Mouse (Mus musculus) cerebellum, adult 8-10 months (tissue): ENCODE results near the gene Itpr3.

Experiments
- DNase-seq: peaks from one replicate; pipeline ENCODE4 v3.0.0; 2022

The Itpr3 gene

DNA sequence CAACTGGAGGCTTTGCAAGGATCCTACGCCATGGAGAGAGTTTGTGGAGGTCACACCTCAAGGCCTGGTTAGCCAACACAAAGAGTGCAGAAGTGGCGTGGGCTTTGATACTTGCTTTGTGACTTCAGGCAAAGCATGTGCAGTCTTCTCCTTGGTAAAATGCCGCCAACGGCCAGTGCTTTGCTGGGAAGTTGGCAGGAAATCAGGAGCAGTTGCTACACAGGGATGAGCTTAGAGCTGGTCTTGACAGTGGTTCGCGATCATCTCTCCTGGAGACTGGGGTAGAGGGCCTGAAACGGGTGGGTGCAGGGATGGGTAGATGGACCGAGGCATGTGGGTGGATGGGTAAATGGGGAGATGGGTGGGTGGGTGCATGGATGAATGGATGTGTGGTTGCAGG, 15.3 kb downstream of the Itpr3 start:
- DNase-seq: no peak

DNA sequence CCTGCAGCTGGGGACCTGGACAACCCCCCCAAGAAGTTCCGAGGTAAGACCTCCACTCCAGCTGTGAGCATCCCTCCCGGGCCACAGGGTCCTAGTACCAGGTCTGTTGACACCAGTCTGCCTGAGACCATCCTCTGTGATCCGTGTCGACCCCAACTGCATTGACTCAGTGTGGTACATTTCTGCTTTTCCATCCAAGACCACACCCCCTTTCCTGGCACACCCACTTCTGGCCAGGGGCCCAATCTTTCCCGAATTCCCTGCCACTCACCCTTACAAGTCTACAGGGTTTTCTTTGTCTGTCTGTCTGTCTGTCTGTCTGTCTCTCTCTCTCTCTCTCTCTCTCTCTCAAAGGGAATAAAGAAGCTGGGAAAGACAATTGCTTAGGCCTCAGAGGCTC, 16.0 kb downstream of the Itpr3 start:
- DNase-seq: no peak

DNA sequence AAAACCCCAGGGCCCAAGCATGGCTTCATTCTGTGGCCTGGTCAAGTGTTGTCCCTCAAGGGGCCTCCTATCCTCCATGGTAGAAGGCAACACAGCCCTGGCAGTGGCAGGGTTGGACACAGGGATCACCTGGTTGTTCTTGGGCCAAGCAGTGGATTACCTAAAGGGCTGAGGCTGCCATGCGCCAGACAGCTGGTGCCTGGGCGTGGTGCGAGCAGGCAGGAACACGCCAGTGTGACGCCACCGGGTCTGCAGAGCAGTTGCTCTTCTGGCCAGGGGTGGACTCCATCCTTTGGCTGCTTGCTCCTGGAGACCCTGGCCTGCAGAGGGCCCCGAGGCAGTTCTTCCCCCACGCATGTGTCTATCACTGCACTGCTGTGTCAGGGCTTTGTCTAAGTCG, 16.7 kb downstream of the Itpr3 start:
- no peak for DNase-seq

DNA sequence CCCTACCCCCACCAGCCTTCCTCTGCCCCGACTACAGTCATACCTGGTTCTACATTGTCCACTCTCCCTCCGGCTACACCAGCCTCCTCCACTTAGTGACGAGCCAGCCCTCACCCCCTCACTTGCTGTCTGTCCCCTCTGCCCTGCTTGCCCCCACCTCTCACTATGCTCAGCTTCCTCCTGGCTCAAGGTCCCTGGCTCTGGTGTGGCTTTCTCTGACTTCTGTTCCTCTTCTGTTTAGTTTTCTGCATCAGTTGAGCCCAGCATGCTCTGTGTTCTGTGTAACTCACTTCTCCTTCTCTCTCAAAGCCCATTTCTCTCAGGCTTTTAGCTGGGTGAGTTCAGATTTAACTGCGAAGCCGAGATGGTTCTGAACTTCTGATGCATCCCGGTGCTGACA, 17.1 kb downstream of the Itpr3 start:
- no peak for DNase-seq

DNA sequence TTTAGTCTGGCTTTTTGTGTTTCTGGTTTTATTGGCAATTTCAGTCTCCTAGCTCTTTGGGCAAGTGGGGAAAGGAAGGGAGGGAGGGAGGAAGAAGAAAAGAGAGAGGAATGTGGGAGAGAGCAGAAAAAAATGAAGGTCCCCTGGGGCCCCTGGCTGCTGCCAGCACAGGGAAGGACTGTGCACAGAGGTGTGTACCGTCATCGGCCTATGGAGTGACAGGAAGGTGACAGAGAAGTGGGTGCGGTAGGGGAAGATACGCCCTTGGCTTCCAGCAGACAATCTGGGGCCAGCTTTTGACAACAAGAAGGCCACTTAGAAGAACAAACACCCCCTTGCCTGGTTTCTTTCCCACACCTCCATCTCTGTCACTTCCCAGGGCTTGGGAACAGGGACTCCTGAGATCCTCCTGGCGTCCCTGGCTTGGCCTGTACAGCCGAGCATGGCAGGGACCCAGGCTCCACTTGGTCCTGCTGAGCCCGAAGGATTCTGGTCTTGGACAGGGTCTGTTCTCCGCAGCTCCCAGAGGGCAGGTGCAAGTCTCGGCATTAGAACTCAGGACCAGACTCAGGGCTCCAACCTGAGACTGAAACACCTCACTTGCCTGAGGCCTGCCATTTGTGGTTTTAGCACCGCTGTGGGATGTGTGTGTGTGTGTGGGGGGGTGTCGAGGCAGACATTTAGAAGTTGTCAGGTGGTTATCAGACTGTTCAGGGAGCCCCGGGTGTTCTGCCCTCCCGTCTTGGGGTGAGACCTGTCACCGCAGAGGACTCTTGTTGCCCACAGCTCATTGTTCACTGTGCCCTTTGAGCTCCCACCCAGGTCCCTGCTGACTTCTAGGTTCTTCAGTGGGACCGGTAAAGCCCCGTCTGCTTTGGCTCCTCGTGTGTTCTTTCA, 18.0 kb downstream of the Itpr3 start:
- DNase-seq: no peak

DNA sequence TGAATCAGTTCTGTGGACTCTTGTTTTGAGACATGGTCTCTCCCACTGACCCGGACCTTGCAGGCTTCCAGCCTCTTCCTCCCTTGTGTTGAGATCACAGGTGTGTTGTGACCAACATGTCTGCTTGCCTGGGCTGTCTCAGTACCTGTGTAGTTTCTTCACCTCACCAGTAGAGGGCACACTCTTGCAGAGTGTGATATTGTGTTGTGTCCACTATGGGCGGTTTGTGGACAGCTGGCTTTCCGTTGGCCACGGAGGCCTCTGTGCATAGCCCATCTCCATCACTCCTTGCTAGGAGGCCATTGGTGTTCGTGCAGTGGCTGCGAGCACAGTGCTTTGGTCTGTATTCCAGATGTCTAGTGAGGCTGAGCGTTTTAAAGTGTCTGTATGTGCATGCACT, 20.0 kb downstream of the Itpr3 start:
- DNase-seq: no peak

DNA sequence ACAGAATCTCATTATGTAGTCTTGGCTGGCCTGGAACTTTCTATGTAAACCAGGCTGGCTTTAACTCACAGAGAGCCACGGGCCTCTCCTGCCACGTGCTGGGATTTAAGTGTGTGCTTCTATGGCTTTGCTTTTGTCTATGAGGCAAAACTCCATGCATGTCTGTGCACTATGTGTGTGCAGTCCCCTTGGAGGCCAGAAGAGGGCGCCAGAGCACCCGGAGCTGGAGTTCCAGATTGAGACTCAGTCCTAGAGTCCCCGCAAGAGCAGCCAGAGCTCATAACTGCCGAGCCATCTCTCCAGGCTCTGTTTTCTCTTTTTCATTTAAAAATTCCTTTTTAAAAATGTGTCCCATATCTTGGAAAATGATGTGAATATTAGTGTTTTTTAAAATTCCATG, 20.8 kb downstream of the Itpr3 start:
- no peak for DNase-seq

DNA sequence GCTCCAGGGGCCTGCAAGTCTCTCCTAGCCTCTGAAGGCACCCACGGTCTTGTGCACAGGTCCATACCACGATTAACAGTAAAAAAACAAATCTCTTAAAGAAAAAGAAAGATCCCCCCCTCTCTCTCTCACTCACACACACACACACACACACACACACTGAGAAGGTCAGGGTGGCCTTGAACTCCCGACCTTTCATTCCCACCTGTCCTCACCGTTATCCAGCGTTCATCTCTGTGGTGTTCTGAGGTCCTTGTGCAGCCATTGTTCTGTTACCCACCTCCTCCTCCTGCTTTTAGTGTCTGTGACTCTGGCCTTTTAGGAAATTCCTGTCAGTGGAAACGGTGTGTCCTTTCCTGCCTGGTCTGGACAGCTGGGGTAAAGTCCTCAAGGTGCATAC, 21.4 kb downstream of the Itpr3 start:
- no peak for DNase-seq

DNA sequence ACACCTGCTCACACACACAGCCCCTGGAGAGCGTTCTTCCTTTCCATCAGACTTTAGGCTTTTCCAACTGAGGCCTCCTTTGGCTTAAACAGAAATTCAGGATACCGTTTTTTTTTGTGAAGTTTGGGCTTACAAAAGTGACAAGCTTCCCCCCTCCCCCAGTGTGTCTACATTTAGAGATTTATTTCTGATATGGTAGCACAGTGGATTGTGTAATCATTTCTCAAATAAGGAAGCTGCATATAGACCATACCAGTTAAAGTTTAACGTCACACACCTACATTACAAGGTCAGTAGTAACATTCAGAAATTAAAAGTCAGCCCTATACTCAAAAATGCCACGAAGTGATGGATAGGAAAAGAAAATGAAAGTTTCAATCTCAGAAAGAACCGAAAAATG, 24.8 kb downstream of the Itpr3 start:
- DNase-seq: no peak

DNA sequence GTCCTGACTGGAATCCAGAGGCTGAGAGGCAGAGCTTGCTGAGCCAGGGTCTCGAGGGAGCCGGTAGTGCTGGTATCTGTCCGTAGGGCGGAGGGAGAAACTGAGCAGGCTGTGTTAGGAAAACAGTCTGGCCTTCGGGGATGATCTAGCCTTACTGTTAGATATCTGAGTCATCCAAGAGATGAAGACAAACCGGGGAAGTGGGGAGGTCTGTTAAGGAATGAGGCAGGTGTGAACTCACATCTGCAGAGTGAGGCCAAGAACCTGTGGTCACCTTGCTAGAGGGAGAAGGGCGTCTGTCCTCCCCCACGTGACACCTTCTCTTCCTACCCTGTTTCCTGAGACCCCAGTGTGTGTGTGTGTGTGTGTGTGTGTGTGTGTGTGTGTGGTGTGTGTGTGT, 25.7 kb downstream of the Itpr3 start:
- no peak for DNase-seq

DNA sequence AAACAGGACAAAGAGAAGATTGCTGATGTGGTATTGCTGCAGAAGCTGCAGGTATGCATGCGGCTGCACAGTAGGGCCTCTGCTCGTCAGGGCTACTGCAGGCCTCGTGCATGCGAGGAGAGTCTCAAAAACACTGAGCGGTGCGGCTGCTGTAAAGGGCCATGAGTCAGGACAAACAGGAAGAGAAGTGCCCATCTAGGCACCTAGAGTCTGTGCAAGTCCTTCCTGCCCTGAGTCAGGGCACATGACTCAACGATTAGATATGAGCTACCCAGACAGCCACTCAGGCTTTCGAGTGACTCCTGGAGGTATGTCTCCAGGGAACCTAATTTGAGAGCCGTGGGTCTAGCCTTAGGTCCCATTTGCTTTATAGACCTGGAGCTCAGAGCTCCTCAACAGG, 26.5 kb downstream of the Itpr3 start:
- no peak for DNase-seq

DNA sequence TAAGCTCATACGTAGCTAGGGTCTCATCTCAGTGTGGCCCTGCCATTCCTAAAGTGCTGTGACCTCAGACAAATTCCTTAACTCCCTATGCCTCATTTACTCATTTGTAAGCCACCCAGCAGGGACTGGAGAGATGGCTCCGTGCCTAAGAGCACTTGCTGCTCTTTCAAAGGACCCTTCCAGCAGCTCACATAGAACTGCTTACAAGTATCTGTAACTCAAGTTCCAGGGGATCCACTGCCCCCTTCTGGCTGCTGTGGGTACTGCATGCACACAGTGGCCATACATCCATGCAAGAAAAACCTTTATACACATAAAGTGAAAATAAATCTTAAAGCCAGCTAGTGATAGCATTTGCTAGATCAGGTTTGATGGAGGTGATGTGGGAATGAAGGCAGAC, 28.6 kb downstream of the Itpr3 start:
- no peak for DNase-seq

DNA sequence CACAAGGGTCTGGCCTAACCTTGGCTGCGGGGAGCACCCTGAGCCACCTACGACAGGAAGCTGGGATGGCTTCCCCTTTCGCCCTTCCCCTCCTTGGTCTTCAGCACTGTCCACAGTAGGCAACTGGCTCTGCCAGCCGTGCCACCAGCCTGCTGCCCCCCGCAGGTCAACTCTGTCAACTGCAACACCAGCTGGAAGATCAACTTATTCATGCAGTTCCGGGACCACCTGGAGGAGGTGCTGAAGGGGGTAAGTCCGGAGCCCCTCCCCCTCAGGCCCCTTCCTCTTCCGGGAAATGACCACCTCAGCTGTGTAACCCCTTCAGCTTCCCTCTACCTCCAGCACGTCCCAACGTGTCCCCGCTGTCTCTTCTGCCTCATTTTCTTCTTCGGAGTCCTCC, 30.3 kb downstream of the Itpr3 start:
- no peak for DNase-seq

DNA sequence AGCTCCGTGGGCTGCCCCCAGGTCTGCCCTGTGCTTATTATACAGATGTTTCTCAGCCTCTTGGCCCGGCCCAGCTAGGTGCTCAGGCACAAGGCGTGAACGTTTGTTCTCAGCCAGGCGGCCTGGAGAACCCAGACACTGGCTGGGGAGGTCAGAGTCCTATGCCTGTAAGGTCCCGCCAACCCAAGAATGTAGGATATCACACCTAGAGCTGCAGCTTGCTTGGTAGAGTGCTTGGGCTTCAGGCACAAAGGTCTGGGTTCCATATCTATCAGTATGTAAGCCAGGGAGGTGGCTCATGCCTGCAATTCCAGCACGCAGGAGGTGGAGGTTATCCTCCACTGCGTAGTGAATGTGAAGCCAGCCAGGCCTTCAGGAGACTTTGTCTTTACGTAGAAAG, 33.0 kb downstream of the Itpr3 start:
- DNase-seq: no peak

DNA sequence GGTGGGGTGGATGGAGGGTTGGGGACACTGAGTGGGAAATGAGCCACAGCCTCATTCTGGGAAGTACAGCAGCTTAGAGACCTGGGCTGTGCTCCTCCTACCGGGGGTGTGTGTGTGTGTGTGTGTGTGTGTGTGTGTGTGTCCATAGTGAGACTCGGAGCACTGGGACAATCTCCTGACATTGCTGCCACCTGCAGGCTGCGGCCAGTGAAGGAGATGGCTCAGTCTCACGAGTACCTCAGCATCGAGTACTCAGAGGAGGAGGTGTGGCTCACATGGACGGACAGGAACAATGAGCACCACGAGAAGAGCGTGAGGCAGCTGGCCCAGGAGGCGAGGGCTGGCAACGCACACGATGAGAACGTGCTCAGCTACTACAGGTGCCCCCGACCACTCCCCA, 38.6 kb downstream of the Itpr3 start:
- DNase-seq: no peak

DNA sequence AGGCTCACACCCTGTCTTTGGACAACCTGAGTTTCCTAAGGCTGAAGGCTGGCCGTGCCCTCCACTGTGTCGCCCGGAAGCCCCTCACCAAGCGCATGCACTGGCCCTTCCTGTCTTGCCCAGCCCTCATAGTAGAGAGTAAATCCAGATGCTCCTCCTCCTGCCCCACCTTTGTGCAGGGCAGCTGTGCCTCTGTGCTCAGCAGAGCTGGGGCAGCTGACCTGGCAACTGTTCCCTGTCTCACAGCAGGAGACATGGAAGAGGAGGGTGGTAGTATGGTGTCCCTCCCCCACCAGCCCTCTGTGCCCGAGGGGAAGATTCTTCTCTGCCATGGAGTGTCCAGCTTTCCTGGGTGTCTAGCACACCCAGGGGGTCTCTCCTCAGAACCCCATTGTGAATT, 44.6 kb downstream of the Itpr3 start:
- DNase-seq: no peak

DNA sequence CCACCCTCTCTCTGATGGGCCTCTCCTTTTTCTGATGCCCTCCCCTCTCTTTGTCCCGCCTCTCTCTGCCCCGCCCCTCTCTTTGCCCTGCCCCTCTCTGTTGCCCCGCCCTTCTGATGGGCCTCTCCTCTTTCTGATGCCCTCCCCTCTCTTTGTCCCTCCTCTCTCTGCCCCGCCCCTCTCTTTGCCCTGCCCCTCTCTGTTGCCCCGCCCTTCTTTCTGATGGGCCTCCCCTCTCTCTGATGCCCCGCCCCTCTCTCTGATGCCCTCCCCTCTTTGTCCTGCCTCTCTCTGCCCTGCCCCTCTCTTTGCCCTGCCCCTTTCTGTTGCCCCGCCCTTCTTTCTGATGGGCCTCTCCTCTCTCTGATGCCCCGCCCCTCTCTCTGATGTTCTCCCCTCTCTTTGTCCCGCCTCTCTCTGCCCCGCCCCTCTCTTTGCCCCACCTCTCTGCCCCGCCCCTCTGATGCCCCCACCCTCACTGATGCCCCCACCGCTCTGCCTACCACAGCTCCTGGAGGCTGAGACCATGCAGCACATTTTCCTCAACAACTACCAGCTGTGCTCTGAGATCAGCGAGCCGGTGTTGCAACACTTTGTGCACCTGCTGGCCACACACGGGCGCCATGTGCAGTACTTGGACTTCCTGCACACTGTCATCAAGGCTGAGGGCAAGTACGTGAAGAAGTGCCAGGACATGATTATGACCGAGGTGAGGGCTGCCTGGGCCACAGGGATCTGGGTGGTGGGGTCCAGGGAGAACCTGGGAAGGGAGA, 48.8 kb downstream of the Itpr3 start:
- no peak for DNase-seq

DNA sequence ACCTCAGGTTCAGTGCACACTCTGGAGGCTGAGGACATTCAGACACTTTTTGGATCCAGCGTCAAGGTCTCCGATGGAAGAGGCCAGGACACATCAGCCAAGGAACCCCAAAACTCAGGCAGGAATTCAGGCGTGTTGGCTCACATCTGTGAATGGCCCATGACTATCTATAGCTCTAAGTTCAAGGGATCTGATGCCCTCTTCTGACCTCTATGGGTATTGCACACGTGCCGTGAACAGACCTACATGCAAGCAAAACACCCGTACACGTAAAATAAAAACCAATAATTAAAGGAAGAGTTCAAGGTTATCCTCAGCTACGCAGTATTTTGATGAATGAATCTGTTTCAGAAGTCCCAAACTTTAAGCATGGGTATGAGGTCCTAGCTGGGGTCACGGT, 49.6 kb downstream of the Itpr3 start:
- DNase-seq: no peak

DNA sequence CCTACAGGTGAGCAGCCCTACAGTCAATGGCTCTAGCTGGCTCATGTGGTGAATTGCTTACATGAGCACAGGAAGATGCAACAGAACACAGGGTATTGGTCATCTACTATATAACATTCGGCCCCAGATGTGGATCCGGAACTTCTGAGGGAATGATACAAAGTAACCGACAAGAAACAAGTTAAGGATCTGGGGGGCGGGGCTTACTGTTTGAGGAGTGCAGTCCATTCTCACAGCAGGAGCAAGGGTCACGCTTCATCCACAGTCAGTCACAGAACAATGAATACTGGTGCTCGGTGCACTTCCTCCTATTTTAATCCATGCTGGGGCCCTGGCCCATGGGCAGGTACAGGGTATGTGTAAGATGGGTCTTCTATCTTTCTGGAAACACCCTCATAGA, 50.8 kb downstream of the Itpr3 start:
- DNase-seq: no peak

DNA sequence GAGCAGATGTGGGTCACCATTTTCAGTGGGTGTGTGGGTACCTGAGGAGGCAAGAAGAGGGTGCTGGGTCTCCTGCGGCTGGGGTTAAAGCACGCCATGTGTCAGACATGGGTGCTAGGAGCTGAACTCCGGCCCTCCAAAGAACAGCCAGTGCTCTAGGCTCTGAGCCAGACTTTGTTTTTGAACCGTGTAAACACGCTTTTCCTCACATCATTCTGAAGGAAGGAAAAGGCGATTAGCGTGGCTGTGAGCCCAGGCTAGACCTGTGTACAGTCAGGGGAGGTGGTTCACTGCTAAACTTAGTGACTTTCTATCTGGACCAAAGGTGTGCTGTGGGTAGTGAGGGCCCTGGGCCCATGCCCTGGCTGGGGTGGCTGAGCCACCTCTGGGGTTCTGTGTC, 53.0 kb downstream of the Itpr3 start:
- DNase-seq: no peak

DNA sequence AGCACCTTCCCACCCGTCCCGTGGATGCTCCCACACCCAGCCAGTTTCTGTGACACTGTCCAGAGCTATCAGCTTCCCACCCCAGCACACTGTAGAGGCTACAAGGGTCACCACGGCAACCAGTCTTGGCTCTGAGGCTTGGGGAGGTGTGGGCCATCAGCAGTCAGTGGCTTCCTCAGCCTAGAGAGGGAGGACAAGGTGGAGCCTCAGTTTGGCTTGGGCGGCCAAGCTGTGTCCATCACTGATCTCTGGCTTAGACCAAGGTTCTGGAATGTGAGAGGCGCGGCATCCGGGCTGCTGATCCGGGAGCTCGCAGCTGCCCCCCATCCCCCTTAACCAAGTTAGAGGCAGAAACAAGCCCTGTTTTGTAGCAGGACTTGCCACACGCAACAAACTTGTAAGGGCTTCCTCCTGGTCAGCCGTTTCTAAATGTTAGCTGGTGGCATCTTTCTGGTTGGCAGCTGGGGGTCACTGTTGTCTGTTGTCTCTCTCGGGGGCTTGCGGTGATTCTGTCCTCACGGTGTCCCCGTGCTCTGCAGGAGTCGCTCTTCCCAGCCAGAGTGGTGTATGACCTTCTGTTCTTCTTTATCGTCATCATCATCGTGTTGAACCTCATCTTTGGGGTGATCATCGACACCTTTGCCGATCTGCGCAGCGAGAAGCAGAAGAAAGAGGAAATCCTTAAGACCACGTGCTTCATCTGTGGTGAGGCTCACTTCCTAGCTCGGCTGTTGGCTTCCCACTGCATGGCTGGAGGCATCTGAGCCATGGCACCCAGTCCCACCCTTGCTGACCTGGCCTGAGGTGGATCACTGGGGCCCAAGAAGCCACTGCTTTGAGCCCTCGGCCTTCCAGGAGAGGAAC, 61.8 kb downstream of the Itpr3 start:
- no peak for DNase-seq

DNA sequence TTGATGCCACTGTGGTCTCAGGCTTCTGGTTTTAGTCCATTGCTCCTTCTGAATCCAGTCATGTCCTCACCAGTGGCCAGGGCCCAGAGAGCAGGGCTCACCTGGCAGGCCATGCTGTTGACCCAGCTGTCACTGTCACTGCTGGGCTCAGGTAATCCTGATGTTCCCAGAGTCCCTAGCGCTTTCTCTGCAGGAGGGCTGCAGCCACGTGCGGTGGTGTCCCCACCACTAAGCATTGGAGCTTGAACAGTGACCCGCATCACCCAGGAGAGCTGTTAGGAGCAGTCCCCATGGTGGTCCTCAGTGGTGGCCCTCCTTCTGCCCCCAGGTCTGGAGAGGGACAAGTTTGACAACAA, 62.4 kb downstream of the Itpr3 start:
- DNase-seq: no peak

DNA sequence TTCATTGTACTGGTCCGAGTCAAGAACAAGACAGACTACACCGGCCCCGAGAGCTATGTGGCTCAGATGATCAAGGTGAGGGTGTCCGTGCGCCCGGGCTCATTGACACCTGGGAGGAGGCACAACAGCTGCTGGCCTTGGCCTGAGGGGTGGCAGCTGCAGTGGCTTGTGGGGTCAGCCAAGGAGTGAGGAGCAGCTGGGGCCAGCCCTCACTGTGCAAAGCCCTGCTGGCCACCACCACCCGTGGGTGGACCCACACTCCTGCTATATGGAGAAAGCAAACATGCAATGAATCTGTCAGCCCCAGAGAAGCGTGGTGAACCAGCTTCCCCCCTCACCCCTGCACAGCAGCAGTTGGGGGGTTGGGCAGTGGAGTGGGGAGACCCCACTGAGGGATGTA, 62.9 kb downstream of the Itpr3 start:
- DNase-seq: no peak

DNA sequence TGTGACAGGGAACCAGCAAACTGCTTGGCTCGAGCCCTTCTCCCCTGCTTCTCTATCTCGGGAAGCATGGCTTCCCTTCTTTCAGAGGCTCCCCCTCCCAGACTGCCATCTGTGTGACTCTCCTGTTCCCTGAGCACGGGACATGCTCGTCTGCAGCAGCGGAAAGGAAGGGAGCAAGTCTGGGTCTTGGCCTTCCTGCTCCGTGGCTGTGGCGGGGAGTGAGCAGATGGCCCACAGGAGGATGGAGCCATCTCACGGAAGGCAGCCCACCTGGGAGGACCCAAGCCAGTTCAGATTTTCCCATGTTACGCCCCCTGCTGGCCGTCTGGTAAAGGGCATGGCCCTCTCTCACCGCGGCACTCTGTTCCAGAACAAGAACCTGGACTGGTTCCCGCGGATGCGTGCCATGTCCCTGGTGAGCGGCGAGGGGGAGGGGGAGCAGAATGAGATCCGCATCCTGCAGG, 63.5 kb downstream of the Itpr3 start:
- peak; percentile 98 for DNase-seq
